Mouse (Mus musculus) liver, adult 2 months (tissue): ENCODE data around the gene Gm10959. TPM values are rescaled to one million over a fixed set of nuclear protein-coding genes. Genes with fewer than 3 reads are reported as not detected.
"Not testable (repeated sequence)": the region's sequence is repeated elsewhere in the genome, so short reads cannot be mapped to it uniquely, and the experiment has no call there.

Source experiments
- DNase-seq: peaks from one replicate; pipeline ENCODE4 v3.0.0-alpha.2; 2011; ENCODE audit warnings: low read depth, low spot score; ENCODE audit errors: extremely low read depth
- H3K27ac ChIP-seq: fragments of 200-500 bp; replicated peaks from 2 replicates; pipeline ENCODE4 v1.5.1; 2012; ENCODE audit warnings: low read depth, mild to moderate bottlenecking, control low read depth, inconsistent platforms, low read length; ENCODE audit not compliant: insufficient read depth
- H3K27me3 ChIP-seq: fragments of 200-500 bp; 2 replicates; pipeline ENCODE4 v1.6.1; 2012; ENCODE audit warnings: mild to moderate bottlenecking, moderate library complexity, low read length, inconsistent platforms; ENCODE audit not compliant: control insufficient read depth, insufficient read depth
- H3K36me3 ChIP-seq: fragments of 200-500 bp; 2 replicates; pipeline ENCODE4 v1.6.1; 2012; ENCODE audit warnings: low read length, inconsistent platforms; ENCODE audit not compliant: control insufficient read depth, insufficient read depth
- H3K4me1 ChIP-seq: fragments of 200-500 bp; 2 replicates; pipeline ENCODE4 v1.6.1; 2011; ENCODE audit warnings: low read length; ENCODE audit not compliant: control insufficient read depth, insufficient read depth
- H3K4me3 ChIP-seq: fragments of 200-500 bp; 2 replicates; pipeline ENCODE4 v1.5.1; 2011; ENCODE audit warnings: low read depth, mild to moderate bottlenecking, control low read depth, low read length, moderate library complexity; ENCODE audit not compliant: insufficient read depth
- H3K79me2 ChIP-seq: fragments of 200-500 bp; 2 replicates; pipeline ENCODE4 v1.6.1; 2012; ENCODE audit warnings: inconsistent platforms, mild to moderate bottlenecking, low read length, moderate library complexity; ENCODE audit not compliant: control insufficient read depth, insufficient read depth
- H3K9ac ChIP-seq: fragments of 200-500 bp; 2 replicates; pipeline ENCODE4 v1.6.1; 2012; ENCODE audit warnings: low read depth, mild to moderate bottlenecking, control low read depth, inconsistent platforms, low read length
- CTCF ChIP-seq: fragments of 200-500 bp; IDR thresholded peaks from 2 replicates; pipeline ENCODE4 v1.5.1; 2011; ENCODE audit warnings: low read depth, low read length, control low read depth
- POLR2A ChIP-seq: fragments of 200-500 bp; IDR thresholded peaks from 2 replicates; pipeline ENCODE4 v1.6.1; 2011; ENCODE audit warnings: low read length, control low read depth; ENCODE audit not compliant: insufficient read depth; ENCODE audit errors: extremely low read depth
- WGBS: fragments of 180-500 bp; shearing (Covaris S2); methylation state at CpG from one replicate; pipeline ENCODE4 v1.1.7; 2018; 5-methylcytosine and 5-hydroxymethylcytosine counted together
- polyA plus RNA-seq: library from polyadenylated mRNA; depleted of rRNA; stranded (reverse); fragments of >200 nt; gene quantifications from 2 replicates; pipeline ENCODE4 v1.2.3, GENCODE M21; 2012; rRNA removed
- total RNA-seq: library from RNA; depleted of rRNA; stranded (reverse); fragments of >200 nt; gene quantifications from 2 replicates; pipeline ENCODE4 v1.2.3, GENCODE M21; 2014; rRNA removed

Gene Gm10959
- total RNA-seq (not detected in 2 replicates), polyA plus RNA-seq (not detected in 2 replicates)

DNA sequence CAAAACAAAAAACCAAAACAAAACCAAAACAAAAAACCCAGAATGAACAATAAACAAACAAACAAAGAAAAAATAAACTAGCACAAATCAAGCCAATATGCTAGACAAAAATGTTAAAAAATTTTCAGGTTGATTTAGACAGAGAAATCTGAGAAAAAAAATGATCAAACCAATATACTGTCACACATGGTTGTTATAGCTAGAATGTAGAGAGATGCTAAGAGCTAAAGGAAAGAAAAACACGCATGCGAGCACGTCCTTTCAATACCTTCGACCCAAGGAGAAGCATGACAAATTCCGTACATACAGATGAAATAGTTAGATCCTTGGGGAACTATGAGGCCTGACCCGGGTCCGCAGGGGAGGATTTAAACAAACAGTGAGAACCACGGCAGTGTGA, at the start of gene Gm10959:
Gene Gm10959, minus strand, starts transcription at position 101 of the 400 bp plus-strand sequence.
- Histone ChIP-seq H3K27ac (no peak within 1 kb of the TSS), H3K79me2 (no peaks in the 10 kb centered on the region), H3K36me3 (no peaks in the 10 kb centered on the region), H3K9ac (no peak within 1 kb of the TSS), H3K4me1 (peaks cover 2% of the 10 kb centered on the region; the same call in 1 of the 2 replicates), H3K4me3 (no peak within 1 kb of the TSS), H3K27me3 (no peaks in the 10 kb centered on the region)
- 88% methylated on average over 8 of the region's 8 CpGs for WGBS
- no peak for DNase-seq
- TF ChIP-seq CTCF (no peak), POLR2A (no peak)

DNA sequence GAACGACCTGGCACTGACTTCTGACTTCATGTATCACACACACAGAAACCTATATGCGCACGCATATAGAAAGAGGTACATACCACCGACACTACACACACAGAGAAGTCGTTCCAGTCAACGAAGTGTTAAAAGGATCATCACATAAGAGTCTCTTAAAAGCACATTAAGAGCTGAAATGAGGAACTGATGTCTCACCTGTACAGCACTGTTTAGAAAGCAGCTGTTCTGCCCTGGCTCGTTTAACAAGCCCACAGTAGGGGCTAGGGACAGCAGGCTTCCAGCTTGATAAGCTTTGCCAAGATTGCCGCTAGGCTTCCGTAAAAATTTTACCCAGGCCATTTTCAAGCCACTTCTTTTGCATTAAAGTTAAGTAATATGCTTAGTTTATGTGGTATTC, 49.2 kb upstream of the Gm10959 start:
- no peak overlapping the region for H3K27ac ChIP-seq
- 91% methylated on average over 9 of the region's 9 CpGs for WGBS
- peaks cover 16% of the 10 kb centered on the region for H3K36me3 ChIP-seq
- H3K27me3 ChIP-seq, result no peaks in the 10 kb centered on the region
- TF ChIP-seq POLR2A (no peak), CTCF (no peak)
- no peak for DNase-seq
- no peaks in the 10 kb centered on the region for H3K4me1 ChIP-seq
- peaks cover 6% of the 10 kb centered on the region; the same call in 1 of the 2 replicates for H3K79me2 ChIP-seq
- H3K4me3 ChIP-seq, result no peak overlapping the region
- no peak overlapping the region for H3K9ac ChIP-seq

DNA sequence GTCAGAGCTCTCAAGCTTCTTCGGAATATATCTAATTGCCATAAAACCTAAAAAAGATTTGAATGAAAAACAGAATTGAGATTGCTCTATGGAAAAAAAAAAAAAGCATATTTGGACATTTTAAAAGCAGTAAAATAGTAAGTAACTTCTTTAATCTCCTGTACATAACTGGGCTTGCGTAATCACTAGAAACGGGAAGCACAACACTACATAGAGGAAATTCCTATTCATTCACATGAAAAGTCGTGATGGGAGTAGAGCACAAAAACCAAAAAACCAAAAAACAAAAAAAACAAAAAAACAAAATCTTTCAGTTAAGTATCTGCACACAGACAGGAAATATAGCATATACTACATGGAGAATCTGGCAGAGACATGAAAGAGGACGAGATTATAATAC, 45.1 kb upstream of the Gm10959 start:
- Histone ChIP-seq H3K27ac (no peak overlapping the region), H3K36me3 (peaks cover 38% of the 10 kb centered on the region), H3K27me3 (no peaks in the 10 kb centered on the region), H3K9ac (no peak overlapping the region), H3K79me2 (no peaks in the 10 kb centered on the region; the same call in 1 of the 2 replicates), H3K4me3 (no peak overlapping the region), H3K4me1 (no peaks in the 10 kb centered on the region)
- TF ChIP-seq CTCF (no peak), POLR2A (no peak)
- 67% methylated on average over 5 of the region's 5 CpGs for WGBS
- DNase-seq, result no peak

DNA sequence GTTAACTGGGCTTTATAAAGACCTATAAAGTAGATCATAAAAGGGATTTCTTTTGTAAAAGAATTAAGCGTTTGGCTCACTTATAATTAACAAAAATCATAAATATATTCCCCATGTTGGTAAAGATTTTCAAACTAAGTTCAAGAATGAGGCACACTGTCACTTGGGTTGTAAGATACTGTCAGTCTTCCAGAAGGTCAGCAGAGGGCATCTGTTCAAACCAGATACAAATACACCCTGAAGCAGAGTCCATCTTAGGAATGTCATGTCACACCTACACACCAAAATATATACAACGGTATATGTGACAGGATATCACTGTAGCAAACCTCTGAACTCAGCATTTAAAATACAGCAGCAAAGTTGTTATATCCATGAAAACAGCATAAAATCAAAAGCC, 31.0 kb upstream of the Gm10959 start:
- Histone ChIP-seq H3K9ac (no peak overlapping the region), H3K4me3 (no peak overlapping the region), H3K27ac (no peak overlapping the region), H3K36me3 (peaks cover 33% of the 10 kb centered on the region), H3K27me3 (no peaks in the 10 kb centered on the region), H3K4me1 (no peaks in the 10 kb centered on the region), H3K79me2 (no peaks in the 10 kb centered on the region)
- 97% methylated on average over 2 of the region's 2 CpGs for WGBS
- DNase-seq, result no peak
- no peak for TF ChIP-seq POLR2A
- no peak for TF ChIP-seq CTCF

DNA sequence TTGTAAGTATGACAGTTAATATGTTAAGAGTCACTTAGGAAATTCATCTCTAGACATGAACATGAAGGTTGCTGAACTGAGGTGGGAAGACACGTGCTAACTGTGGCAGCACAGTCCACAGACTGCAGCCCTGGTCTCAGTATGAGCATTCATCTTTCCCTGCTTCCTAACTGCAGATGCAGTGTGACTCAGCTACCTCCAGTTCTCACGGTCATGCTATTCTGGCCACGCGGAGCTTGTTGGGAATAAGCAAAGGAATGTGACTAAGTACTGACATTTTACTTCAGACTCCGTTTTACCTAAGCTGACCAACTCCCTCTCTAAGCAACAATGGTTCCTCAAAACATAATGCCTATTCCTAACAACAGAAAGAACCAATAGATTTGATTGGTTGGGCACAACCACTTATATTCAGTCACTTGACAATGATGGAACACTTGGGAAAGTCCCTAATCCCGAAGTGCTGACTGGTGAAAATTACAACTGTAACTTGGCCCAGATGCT, 24.3 kb upstream of the Gm10959 start:
- no peaks in the 10 kb centered on the region for H3K27me3 ChIP-seq
- no peak overlapping the region for H3K9ac ChIP-seq
- H3K79me2 ChIP-seq, result no peaks in the 10 kb centered on the region
- H3K36me3 ChIP-seq, result peaks cover 14% of the 10 kb centered on the region
- WGBS, result 89% methylated on average over 6 of the region's 6 CpGs
- no peak overlapping the region for H3K4me3 ChIP-seq
- DNase-seq, result no peak
- H3K27ac ChIP-seq, result no peak overlapping the region
- no peak for TF ChIP-seq POLR2A
- no peak for TF ChIP-seq CTCF
- H3K4me1 ChIP-seq, result no peaks in the 10 kb centered on the region

DNA sequence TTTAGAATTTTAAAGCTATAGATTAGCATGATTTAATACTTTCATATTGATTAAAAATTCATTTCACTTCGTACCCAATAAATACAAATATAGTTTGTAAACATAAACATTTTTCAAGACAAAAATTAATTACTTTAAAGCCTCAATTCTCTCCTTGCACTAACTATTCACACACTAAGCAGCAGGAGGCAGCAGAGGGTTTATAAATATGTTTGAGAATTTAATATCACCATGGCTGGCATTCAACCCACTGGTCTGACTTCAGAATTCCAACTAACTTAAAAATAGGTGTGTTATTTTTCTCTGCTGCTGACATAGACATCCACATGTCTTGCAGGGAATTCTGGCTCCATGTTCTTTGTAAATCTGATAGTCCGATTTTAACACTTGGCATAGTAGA, 20.1 kb upstream of the Gm10959 start:
- whole genome bisulfite sequencing, result 90% methylated on average over 2 of the region's 2 CpGs
- H3K27me3 ChIP-seq, result no peaks in the 10 kb centered on the region
- H3K36me3 ChIP-seq, result peaks cover 13% of the 10 kb centered on the region
- H3K9ac ChIP-seq, result no peak overlapping the region
- no peak overlapping the region for H3K27ac ChIP-seq
- no peaks in the 10 kb centered on the region for H3K4me1 ChIP-seq
- no peaks in the 10 kb centered on the region for H3K79me2 ChIP-seq
- TF ChIP-seq CTCF, result 0 out of 2 replicates have a peak, but pooled peaks have one; percentile 16
- no peak for TF ChIP-seq POLR2A
- peak; percentile 16 for DNase-seq
- no peak overlapping the region for H3K4me3 ChIP-seq

DNA sequence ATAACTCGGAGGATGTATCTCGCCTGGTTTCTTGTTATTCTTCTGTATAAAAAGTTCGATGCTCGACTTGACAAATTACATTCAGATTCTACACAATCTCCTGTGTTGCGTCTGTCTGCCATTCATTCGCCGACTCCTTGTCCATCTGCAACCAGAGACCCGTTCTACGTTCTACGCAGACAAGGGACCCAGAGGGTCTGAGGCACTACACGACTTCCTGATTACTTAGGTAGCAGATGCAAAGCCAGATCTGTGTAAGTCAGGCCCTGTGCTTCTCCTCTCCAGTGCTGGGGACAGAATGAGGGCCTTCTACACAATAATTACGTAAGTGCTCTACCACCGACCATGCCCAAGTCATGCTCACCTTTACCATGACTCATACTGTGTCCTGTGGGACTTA, 18.0 kb upstream of the Gm10959 start:
- not testable (repeated sequence) for DNase-seq, H3K27me3 ChIP-seq, H3K27ac ChIP-seq, H3K4me1 ChIP-seq, H3K4me3 ChIP-seq, H3K79me2 ChIP-seq, H3K9ac ChIP-seq
- H3K36me3 ChIP-seq, result peaks cover 13% of the 10 kb centered on the region; the same call in 1 of the 2 replicates
- WGBS, result 91% methylated on average over 13 of the region's 13 CpGs
